Mouse (Mus musculus): Measurements from ENCODE around the gene Kif23.

- TF ChIP-seq CTCF (IDR thresholded peaks at IDR 0.05; ENCODE audit: control insufficient read depth, insufficient read depth, insufficient read length) (no peak), USF1 (IDR thresholded peaks at IDR 0.05; ENCODE audit: low read depth) (no peak), MAX (IDR thresholded peaks at IDR 0.05) (no peak)
Observed at GRCm38 (mm10) chr9:61972031-61972430, 25.5 kb upstream of the Kif23 start.

Data from C2C12 (cell line).